Mouse (Mus musculus) left cerebral cortex, postnatal 25 days (tissue): ENCODE measurements at regions not wholly inside any gene's neighbourhood (a gene's known extent, or its start where the extent isn't known, plus 50 kb on each side); places are given as distances from the start of the nearest gene placed in this dataset.
A peak's percentile ranks its signal among the peaks of the same experiment; 100 is the strongest.
"Not testable (repeated sequence)": the region's sequence is repeated elsewhere in the genome, so short reads cannot be mapped to it uniquely, and the experiment has no call there.

Experiments
- DNase-seq, 2 experiments: peaks; one replicate each; pipeline ENCODE4 v3.0.0; 2022; ENCODE audit warnings: low spot score in 2 of 2, mixed read lengths in 1 of 2
- intact Hi-C: fragments of 180-260 bp; cut with DNase I; formaldehyde crosslinking; loops from one replicate; pipeline ENCODE4 v1.15.1; 2025

- intact Hi-C loops: no loop called here
- peak in 1 of 2 experiments; percentile 1 for DNase-seq
These were observed 73.8 kb downstream of the Dio2 start for GRCm38 (mm10) chr12:90664436-90664835.

- no peak for DNase-seq
- intact Hi-C loops: no loop called here
These were observed 92.8 kb downstream of the Dio2 start for GRCm38 (mm10) chr12:90645452-90645851.

- intact Hi-C loops: no loop called here
- DNase-seq: no peak
These were observed 94.3 kb downstream of the Dio2 start for GRCm38 (mm10) chr12:90643891-90644290.

GRCm38 (mm10) chr12:90624856-90625255, 113.4 kb downstream of the Dio2 start:
- peak in 1 of 2 experiments; percentile 32 for DNase-seq
- intact Hi-C loops: no loop called here

- intact Hi-C loops: no loop called here
- DNase-seq: no peak
These were observed 114.8 kb downstream of the Dio2 start for GRCm38 (mm10) chr12:90623426-90623825.

- DNase-seq: no peak
These were observed 129.4 kb downstream of the Dio2 start for GRCm38 (mm10) chr12:90608810-90609209.

GRCm38 (mm10) chr12:90607894-90608293, 130.3 kb downstream of the Dio2 start:
- intact Hi-C loops: no loop called here
- DNase-seq: peak; percentile 33 to 39

More at GRCm38 (mm10) chr12:90608810-90609209, 129.4 kb downstream of the Dio2 start:
- intact Hi-C loops: no loop called here

GRCm38 (mm10) chr12:90580006-90580405, 158.2 kb downstream of the Dio2 start:
- DNase-seq: no peak
- intact Hi-C loops: no loop called here

- intact Hi-C loops: no loop called here
- no peak for DNase-seq
These were observed 162.1 kb downstream of the Dio2 start for GRCm38 (mm10) chr12:90576103-90576502.

GRCm38 (mm10) chr12:90571907-90572306, 166.3 kb downstream of the Dio2 start:
- DNase-seq: no peak
- intact Hi-C loops: no loop called here

GRCm38 (mm10) chr12:90571506-90571905, 166.7 kb downstream of the Dio2 start:
- DNase-seq: no peak
- intact Hi-C loops: no loop called here

- peak; percentile 52 to 76 for DNase-seq
- intact Hi-C loops: loop anchor here (2.0 to 10.0 kb wide), 4 partner anchors 171 to 748 kb away; partner anchors contain the start of gene Dio2
These were observed 171.9 kb downstream of the Dio2 start for GRCm38 (mm10) chr12:90566349-90566748.

GRCm38 (mm10) chr12:90565051-90565450, 173.2 kb downstream of the Dio2 start:
- intact Hi-C loops: loop anchor here (5.0 to 10.0 kb wide), 3 partner anchors 172 to 520 kb away; partner anchors contain the start of gene Dio2
- DNase-seq: no peak

GRCm38 (mm10) chr12:90564594-90564993, 173.6 kb downstream of the Dio2 start:
- intact Hi-C loops: loop anchor here (10.0 kb wide), 2 partner anchors 340 to 520 kb away; no protein-coding TSS in a partner anchor
- DNase-seq: not testable (repeated sequence)

- intact Hi-C loops: no loop called here
- DNase-seq: no peak
These were observed 195.9 kb downstream of the Dio2 start for GRCm38 (mm10) chr12:90542361-90542760.
